9 mouse cellular contexts compared by ENCODE assay signal in the genomic region with DNA sequence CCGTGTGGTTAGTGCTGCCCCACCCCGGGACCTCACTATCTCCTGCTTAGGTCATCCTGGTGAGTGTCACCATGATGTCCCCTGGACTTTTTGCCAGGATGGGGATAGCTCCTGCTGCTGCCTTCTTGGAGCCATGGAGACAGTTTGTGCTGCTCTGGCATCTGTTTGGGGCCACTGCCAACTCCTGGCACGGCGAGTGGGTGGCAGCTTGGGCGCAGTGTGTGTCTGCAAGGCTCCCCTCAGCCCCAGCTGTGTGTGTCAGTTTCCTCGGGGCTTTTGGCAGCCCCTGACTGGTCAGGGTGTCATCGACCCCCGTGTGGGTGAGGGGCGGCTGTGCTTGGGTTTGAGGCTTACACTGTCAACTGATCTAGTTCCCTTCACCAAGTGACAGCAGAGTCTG. TPM values are rescaled to one million over a fixed set of nuclear protein-coding genes. Genes with fewer than 3 reads are reported as not detected.
A peak's percentile ranks its signal among the peaks of the same experiment; 100 is the strongest.
DNase-seq lines count a peak whose midpoint lies in the region; ATAC-seq lines count a peak whose summit lies in the region.
"Had no signal": no experiment of that assay in that cellular context is flagged by ENCODE, and none has a peak within 500 bp of the region (broad histone marks: within the 10 kb centered on the region; RNA-seq: fewer than 3 reads in every experiment).

No protein-coding gene starts in this region.

- no peak overlapping the region for H3K4me3 ChIP-seq in neural tube, embryonic 13.5 days
- H3K4me3 ChIP-seq: liver, embryonic 13.5 days; myocyte had no signal

- peak; percentile 62; the same call in 1 of the 2 replicates for ATAC-seq in neural tube, embryonic 13.5 days (ENCODE audit: low read depth)
- ATAC-seq in monocyte, adult 5-6 weeks (replicated peaks; ENCODE audit: insufficient number of reproducible peaks, low FRiP score, low TSS enrichment, poor library complexity, severe bottlenecking): no peak

- no peaks in the 10 kb centered on the region for H3K36me3 ChIP-seq in neural tube, embryonic 13.5 days
- H3K36me3 ChIP-seq: liver, embryonic 13.5 days had no signal

- no peak overlapping the region for H3K27ac ChIP-seq in neural tube, embryonic 13.5 days (replicated peaks)
- H3K27ac ChIP-seq: liver, embryonic 13.5 days had no signal

- no peaks in the 10 kb centered on the region for H3K9me3 ChIP-seq in neural tube, embryonic 13.5 days
- H3K9me3 ChIP-seq: liver, embryonic 13.5 days had no signal

- H3K9ac ChIP-seq in neural tube, embryonic 13.5 days: no peak overlapping the region
- H3K9ac ChIP-seq: liver, embryonic 13.5 days had no signal

- DNase-seq in neural tube, embryonic 10.5 days (ENCODE audit: extremely low spot score, low spot score): no peak
- DNase-seq in frontal cortex, postnatal 36 days (ENCODE audit: low spot score in 2 of 2): peak; percentile 74 to 82
- peak; percentile 78 to 91 for DNase-seq in left cerebral cortex, postnatal 14 days (ENCODE audit: low spot score in 2 of 2)
- DNase-seq in adrenal gland, postnatal 4 days (ENCODE audit: low spot score in 2 of 2): no peak
- DNase-seq in lung, postnatal 14 days: no peak
- DNase-seq: liver, embryonic 13.5 days had no signal

- no peak overlapping the region for H3K4me2 ChIP-seq in neural tube, embryonic 13.5 days
- H3K4me2 ChIP-seq: liver, embryonic 13.5 days had no signal

- 80% methylated on average over 9 of the region's 9 CpGs for WGBS in neural tube, embryonic 13.5 days

- no peaks in the 10 kb centered on the region for H3K27me3 ChIP-seq in neural tube, embryonic 13.5 days
- H3K27me3 ChIP-seq: liver, embryonic 13.5 days had no signal

- H3K4me1 ChIP-seq in neural tube, embryonic 13.5 days (replicated peaks): peaks cover 33% of the 10 kb centered on the region
- H3K4me1 ChIP-seq: liver, embryonic 13.5 days had no signal

- intact Hi-C loops in left cerebral cortex, postnatal 14 days (cut with DNase I): no loop called here

RNA-seq across cellular contexts. Expression of gene Tunar, which starts 20.6 kb away (rescaled TPM):
- polyA plus RNA-seq in neural tube, embryonic 13.5 days (2015; fragmentation: Nextera tagmentation; extraction: Ambion mirVana): 10.0 TPM in 2 replicates
- 10 to 100 TPM; 11.8 to 15.6 TPM for total RNA-seq in left cerebral cortex, postnatal 14 days (2021)
- under 1 TPM; 0.48 to 0.59 TPM for total RNA-seq in adrenal gland, postnatal 4 days (2021)
- total RNA-seq in monocyte, adult 5-6 weeks (2017): not detected in 3 replicates
- polyA plus RNA-seq: myocyte had no signal

Comparison
In these comparisons a context has a peak if more than half of its experiments do, and no peak if none do; other contexts are left out.
1. DNase-seq: peak in frontal cortex, postnatal 36 days (2 of 2) and left cerebral cortex, postnatal 14 days (2 of 2); none in neural tube, embryonic 10.5 days (single experiment), adrenal gland, postnatal 4 days (0 of 2) and lung, postnatal 14 days (single experiment).
2. RNA of gene Tunar, which starts 20.6 kb away (total RNA-seq): 11.8 to 15.6 TPM in left cerebral cortex, postnatal 14 days; 0.48 to 0.59 TPM in adrenal gland, postnatal 4 days and not detected in monocyte, adult 5-6 weeks; every median in the first group is over 4 times any median in the second.